Mouse (Mus musculus): ENCODE results near the gene Nox3. TPM values are rescaled to one million over a fixed set of nuclear protein-coding genes. Genes with fewer than 3 reads are reported as not detected.

Nox3 gene
- total and polyA plus RNA-seq, 3 experiments = not detected

- no peaks in the 10 kb centered on the region for H3K27me3 ChIP-seq (replicated peaks)
- H3K4me3 ChIP-seq (replicated peaks in 1 of 3; ENCODE audit: low read depth in 2 of 3, low read length in 2 of 3, poor library complexity in 1 of 3) = no peak overlapping the region
- H3K9me3 ChIP-seq (replicated peaks; ENCODE audit: low read length) = no peaks in the 10 kb centered on the region
- dilution Hi-C loops (cut with MboI; ENCODE audit: extremely low pct_ligation_motif_present, extremely low pct_unique_long_range_greater_than_20kb, low sequenced_read_pairs) (no loop called here), in situ Hi-C loops (cut with MboI; ENCODE audit: low pct_ligation_motif_present, low pct_unique_long_range_greater_than_20kb, low sequenced_read_pairs) (no loop called here)
- no peak for TF ChIP-seq RCOR1 (conservative IDR thresholded peaks at IDR 0.05; ENCODE audit: low read depth, low read length)
- TF ChIP-seq EP300 (IDR thresholded peaks at IDR 0.05; ENCODE audit: low read length) = no peak
- TF ChIP-seq E2F4 (IDR thresholded peaks at IDR 0.05; ENCODE audit: insufficient replicate concordance, low read depth, low read length) = no peak
- no peak for TF ChIP-seq BHLHE40 (IDR thresholded peaks at IDR 0.05; ENCODE audit: low read depth, low read length)
- no peak for TF ChIP-seq NELFE (IDR thresholded peaks at IDR 0.05; ENCODE audit: low read depth, low read length)
- no peak for TF ChIP-seq CHD1 (IDR thresholded peaks at IDR 0.05; ENCODE audit: low read depth, low read length)
- TF ChIP-seq ELF1 (IDR thresholded peaks at IDR 0.05; ENCODE audit: low read depth, low read length) = no peak
- TF ChIP-seq JUND (conservative IDR thresholded peaks at IDR 0.05; ENCODE audit: low read depth, low read length) = no peak
- no peaks in the 10 kb centered on the region for H3K79me2 ChIP-seq (replicated peaks; ENCODE audit: control insufficient read depth, extremely low read depth, insufficient read depth, poor library complexity, severe bottlenecking)
- no peak overlapping the region for H3K27ac ChIP-seq (ENCODE audit: insufficient read depth, low read depth)
- DNase-seq (ENCODE audit: extremely low read depth) = no peak
- no peak overlapping the region for H3K9ac ChIP-seq (ENCODE audit: insufficient read depth, low read depth)
- H3K4me1 ChIP-seq (ENCODE audit: control insufficient read depth in 1 of 2, insufficient read depth in 2 of 2) = peaks cover 0 to 3% of the 10 kb centered on the region in 2 experiments; a peak in 1 of 4 replicates
- no peak overlapping the region for H3K4me2 ChIP-seq (ENCODE audit: insufficient read depth, low read depth, poor library complexity, severe bottlenecking)
- H3K36me3 ChIP-seq (replicated peaks in 1 of 2; ENCODE audit: control insufficient read depth in 1 of 2, insufficient read depth in 1 of 2, low read length in 1 of 2) = no peaks in the 10 kb centered on the region
These were observed 80.5 kb downstream of the Nox3 start for GRCm38 (mm10) chr17:3615553-3615952.

- no peaks in the 10 kb centered on the region for H3K4me1 ChIP-seq (ENCODE audit: control insufficient read depth in 1 of 2, insufficient read depth in 2 of 2)
- DNase-seq (ENCODE audit: extremely low read depth) = no peak
- H3K27me3 ChIP-seq (replicated peaks) = no peaks in the 10 kb centered on the region
- no peaks in the 10 kb centered on the region for H3K9me3 ChIP-seq (replicated peaks; ENCODE audit: low read length)
- H3K79me2 ChIP-seq (replicated peaks; ENCODE audit: control insufficient read depth, extremely low read depth, insufficient read depth, poor library complexity, severe bottlenecking) = no peaks in the 10 kb centered on the region
- H3K4me3 ChIP-seq (replicated peaks in 1 of 3; ENCODE audit: low read depth in 2 of 3, low read length in 2 of 3, poor library complexity in 1 of 3) = no peak overlapping the region
- H3K27ac ChIP-seq (ENCODE audit: insufficient read depth, low read depth) = no peak overlapping the region
- in situ Hi-C loops (cut with MboI; ENCODE audit: low pct_ligation_motif_present, low pct_unique_long_range_greater_than_20kb, low sequenced_read_pairs) (no loop called here), dilution Hi-C loops (cut with MboI; ENCODE audit: extremely low pct_ligation_motif_present, extremely low pct_unique_long_range_greater_than_20kb, low sequenced_read_pairs) (no loop called here)
- no peak overlapping the region for H3K9ac ChIP-seq (ENCODE audit: insufficient read depth, low read depth)
- H3K4me2 ChIP-seq (ENCODE audit: insufficient read depth, low read depth, poor library complexity, severe bottlenecking) = no peak overlapping the region
- no peak for TF ChIP-seq ETS1 (conservative IDR thresholded peaks at IDR 0.05; ENCODE audit: low read depth, low read length)
- TF ChIP-seq GABPA (IDR thresholded peaks at IDR 0.05; ENCODE audit: insufficient replicate concordance, low read depth, low read length) = no peak
- TF ChIP-seq CHD2 (IDR thresholded peaks at IDR 0.05; ENCODE audit: low read length) = no peak
- no peak for TF ChIP-seq USF2 (conservative IDR thresholded peaks at IDR 0.05; ENCODE audit: low read depth, low read length)
- no peak for TF ChIP-seq CHD1 (IDR thresholded peaks at IDR 0.05; ENCODE audit: low read depth, low read length)
- no peak for TF ChIP-seq E2F4 (IDR thresholded peaks at IDR 0.05; ENCODE audit: insufficient replicate concordance, low read depth, low read length)
- no peak for TF ChIP-seq TBP (conservative IDR thresholded peaks at IDR 0.05; ENCODE audit: low read depth, low read length)
- TF ChIP-seq SIN3A (IDR thresholded peaks at IDR 0.05; ENCODE audit: low read length) = no peak
- H3K36me3 ChIP-seq (replicated peaks in 1 of 2; ENCODE audit: control insufficient read depth in 1 of 2, insufficient read depth in 1 of 2, low read length in 1 of 2) = no peaks in the 10 kb centered on the region
These were observed 84.3 kb downstream of the Nox3 start for GRCm38 (mm10) chr17:3611781-3612075.
